Mouse (Mus musculus) thymus, adult 2 months (tissue): ENCODE measurements around the gene Tut1.

Experiments used
- CTCF ChIP-seq: fragments of 200-500 bp; IDR thresholded peaks from 2 replicates; pipeline ENCODE4 v1.5.1; 2012; ENCODE audit warnings: mild to moderate bottlenecking, control low read depth, low read length, moderate library complexity, borderline replicate concordance; ENCODE audit not compliant: control insufficient read depth, poor library complexity, insufficient read depth; ENCODE audit errors: extremely low read depth
- POLR2A ChIP-seq: fragments of 200-500 bp; IDR thresholded peaks from 2 replicates; pipeline ENCODE4 v1.6.1; 2012; ENCODE audit warnings: mild to moderate bottlenecking, low read length, control low read depth, moderate library complexity; ENCODE audit not compliant: control insufficient read depth, poor library complexity, insufficient read depth; ENCODE audit errors: extremely low read depth

- TF ChIP-seq CTCF, result peak; percentile 28; the same call in 1 of the 2 replicates
- no peak for TF ChIP-seq POLR2A
These were observed 22.9 kb downstream of the Tut1 start for GRCm38 (mm10) chr19:8976535-8976934.
